Mouse (Mus musculus): ENCODE data around the gene Ap1ar.

The Ap1ar gene

DNA sequence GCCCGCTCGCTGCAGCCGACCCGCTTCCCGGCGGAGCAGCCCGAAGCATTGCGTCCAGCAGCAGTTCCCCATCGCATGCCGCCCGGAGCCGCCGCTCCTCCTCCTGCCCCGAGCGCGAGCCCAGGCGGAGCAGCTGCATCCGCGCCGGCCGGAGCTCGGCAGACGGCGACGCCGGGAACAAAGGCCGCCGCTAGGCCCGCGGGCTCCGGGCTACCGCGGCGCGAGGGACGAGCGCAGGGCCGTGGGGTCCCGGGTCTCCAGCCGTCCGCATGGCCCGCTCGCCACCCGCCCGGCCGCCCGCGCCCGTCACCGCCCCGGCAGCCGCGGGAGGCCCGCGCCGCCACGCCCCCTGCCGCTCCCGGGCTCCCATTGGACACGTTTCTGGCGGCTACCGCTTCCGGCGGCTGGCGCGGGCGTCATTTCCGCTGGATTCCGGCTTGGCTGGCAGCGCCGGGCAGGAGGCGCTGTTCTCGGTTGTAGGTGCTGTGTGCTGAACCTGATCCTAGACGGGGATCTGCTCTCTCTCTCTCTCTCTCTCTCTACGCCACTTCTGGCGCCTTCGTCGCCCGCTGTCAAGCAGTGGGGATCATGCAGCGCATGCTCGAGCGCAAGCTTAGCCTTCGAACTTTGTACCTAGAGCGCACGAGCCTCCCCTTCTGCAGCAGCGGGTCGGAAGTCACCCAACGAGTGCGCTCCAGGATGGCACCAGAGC, at the start of gene Ap1ar:
Gene Ap1ar (minus strand): TSS at position 370 of the 712 bp plus-strand sequence.
- DNase-seq = peak; percentile 95

DNA sequence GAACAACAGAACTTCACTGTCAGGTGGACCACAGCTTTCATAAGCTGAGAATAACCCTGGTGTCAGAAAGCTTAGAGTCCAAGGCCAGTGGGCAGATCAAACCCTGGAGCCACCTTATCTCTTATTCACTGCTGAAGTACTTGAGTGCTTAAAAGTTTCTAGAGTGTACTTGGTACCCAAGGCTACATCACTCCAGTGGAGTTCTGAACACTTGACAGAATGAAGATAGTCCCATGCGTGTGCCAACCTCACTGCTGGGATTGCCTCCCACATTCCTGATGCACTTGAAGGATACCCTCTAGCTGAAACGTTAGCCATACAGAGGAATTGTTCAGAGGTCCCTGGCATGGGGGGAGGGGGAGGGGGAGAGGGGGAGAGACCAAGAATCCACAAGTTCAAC, 44.4 kb upstream of the Ap1ar start:
- no peak for DNase-seq

DNA sequence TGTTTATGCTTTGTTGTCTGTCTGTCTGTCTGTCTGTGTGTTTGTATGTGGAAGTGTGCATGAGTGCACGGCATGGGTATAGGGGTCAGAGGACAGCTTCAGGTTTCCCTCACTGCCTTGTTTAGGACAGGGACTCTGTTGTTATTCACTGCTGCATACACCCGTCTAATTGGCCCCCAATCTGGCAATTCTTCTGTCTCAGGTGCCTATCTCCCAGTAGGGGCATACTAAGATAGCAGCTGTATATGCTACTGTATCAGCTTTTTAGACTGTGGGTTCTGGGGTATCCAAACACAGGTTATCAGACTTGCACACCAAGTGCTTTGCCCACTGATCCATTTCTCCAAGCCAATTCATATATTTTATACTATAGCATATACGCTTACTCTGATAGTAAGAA, 42.6 kb upstream of the Ap1ar start:
- no peak for DNase-seq

DNA sequence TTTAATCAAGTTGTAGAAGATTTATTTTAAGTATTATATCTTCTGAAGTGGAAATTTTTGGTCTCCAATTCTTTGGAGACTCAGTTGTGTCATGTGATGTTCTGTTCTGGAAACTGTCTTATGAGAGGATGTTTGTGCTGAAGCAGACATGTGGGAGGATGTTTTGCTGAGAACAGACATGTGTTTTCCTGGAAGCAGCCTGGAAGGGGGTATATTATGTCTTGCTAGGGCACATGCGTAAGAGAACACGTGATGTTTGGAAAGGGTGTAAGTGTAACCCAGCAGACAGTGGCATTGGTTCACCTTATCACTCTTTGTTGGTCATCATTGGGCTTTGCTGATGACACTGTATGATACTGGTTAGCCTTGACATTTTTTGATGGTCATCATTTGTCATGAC, 38.2 kb upstream of the Ap1ar start:
- DNase-seq = no peak

DNA sequence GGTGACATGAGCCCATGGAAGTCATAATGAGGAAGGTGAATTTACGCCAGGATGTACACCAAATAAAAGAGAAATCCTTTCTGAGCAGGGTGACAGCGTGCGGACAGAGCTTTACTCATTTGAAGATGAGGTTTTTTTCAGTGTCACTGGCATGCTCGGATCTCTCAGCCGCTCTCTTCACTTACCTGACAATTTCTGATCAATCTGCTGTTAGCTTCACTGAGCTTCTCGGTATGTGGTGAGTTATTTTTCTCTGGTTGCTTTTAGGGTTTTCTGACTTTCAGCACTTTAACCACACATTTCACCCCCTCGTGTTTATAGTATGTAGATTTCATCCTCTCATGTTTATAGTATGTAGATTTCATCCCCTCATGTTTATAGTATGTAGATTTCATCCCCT, 37.7 kb upstream of the Ap1ar start:
- DNase-seq = no peak

DNA sequence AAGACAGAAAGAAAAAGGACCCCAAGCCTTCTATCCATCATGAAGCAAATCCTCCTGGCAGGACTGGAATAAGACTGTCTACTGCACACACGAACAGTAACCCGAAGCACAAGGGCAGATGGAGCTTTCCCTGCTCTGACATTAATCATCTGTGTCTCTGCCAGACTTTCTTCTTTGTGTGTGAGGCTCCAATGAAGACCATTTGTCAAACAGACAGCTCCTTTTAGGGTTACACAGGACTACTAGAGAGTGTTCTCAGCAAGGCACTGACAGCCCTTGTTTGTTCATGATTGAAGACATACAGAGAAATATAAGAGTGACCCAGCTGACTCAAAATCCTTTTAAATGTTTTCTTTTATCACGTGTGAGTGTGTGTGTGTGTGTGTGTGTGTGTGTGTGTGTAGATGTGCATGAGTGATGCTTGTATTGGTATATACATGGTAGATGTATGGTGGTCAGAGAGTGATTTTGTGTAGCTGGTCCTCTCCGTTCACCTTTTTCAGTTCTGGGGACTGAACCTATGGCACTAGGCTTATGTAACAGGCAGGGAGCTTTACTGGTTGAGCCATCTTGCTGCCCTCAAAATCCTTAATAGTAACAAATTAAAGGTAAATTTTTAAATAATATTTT, 37.0 kb upstream of the Ap1ar start:
- no peak for DNase-seq

DNA sequence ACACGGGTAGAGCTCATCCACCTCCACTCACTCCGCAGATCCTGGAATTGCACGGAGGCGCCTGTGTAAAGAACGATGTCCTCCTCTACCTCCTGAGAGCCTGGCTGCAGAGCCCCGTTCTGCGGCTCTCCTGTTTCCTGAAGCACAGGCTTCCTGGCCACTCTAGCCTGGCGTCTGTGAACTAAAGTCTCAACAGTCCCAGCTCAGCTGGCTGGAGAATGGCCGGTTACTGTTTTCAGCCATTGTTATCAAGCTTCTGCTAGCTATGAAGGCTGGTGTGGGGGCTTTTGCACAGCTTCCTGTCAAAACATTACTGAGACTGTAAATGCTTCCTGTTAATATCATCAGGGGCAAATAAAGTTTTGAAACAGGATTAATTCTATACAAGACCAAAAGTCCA, 34.3 kb upstream of the Ap1ar start:
- DNase-seq = no peak

DNA sequence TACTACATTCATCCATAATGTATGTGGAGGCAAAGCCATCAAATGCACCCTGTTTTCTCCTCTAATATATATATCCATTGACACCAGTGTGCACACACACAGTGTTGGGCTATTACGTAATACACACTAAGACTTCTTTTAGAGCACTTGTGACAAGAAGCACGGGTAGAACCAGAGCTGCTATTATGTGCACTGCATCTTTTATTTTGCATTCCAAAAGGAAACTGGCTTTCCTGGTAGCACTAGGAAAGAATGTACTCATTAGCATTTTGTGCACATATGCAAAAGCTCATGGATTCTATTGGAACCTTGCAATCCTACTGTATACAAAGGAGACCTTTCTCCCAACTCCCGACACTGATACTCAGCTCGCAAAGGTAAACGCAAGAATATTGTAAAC, 31.6 kb upstream of the Ap1ar start:
- no peak for DNase-seq

DNA sequence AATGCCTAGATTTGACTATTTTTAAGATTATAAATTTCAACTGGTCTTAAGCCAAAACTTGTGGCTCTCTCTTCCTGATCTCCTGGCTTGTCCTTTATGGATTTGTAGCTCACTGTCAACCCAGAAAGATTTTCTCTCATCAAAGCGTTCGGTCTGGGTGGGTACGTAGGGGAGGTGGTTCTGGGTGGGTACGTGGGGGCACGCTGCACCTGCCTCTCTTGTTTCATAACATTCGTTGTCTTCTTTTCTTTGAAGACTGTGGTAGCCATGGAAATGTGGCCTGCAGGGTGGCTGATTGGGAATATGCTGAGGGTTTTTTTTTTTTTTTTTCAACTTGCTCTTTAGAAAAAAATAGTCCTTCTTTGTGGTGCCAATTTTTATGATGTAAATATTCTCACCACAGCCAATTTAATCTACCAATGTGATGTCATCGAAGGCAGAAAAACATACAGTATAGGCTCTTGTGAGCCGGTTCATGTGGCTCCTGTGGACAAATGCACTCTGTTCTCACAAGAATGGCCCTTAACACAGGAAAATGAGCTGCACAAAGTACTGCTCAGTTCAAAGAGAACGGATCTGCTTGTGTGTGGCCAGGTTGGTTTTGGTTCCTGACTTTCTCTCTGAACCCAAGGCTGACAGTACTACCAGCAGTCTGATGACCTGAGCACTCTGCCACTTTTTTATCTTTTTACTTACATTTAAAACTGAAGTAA, 30.9 kb upstream of the Ap1ar start:
- DNase-seq = no peak

DNA sequence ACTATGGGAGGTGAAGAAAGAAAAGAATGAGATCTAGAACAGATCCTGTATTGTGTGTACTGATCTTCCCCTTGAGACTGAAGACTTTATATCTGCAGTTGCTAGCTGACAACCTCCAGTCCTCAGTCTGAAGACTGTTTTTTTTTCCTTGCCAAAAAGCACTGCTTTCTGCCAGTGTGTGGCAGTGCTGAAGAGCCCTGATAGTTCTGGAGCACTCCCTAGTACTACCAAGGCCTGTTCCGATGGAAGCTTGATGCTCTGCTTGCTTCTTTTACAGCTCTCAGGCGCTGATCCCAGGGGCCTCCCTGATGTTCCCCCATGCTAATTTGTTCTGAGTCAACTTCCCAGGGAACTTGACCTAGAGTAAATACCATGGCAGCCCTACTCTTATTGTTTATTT, 26.9 kb upstream of the Ap1ar start:
- DNase-seq = no peak

DNA sequence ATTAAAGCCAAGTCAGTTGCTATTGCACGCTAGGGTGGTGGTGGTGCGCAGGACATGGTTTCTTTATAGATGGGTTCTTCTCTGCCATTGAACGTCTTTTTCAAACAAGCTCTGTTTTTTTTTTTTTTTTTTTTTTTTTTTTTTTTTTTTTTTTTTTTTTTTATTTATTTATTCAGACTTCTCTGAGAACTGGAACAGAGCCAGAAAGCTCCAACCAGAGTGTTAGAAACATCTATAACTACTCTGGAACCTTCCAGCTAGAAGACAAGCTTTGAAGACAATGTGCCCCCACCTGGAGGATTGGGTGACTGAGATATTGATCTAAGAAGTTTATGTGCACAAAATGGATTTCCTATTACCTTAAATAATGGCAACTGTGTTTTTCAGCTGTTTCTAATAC, 26.2 kb upstream of the Ap1ar start:
- DNase-seq = no peak

DNA sequence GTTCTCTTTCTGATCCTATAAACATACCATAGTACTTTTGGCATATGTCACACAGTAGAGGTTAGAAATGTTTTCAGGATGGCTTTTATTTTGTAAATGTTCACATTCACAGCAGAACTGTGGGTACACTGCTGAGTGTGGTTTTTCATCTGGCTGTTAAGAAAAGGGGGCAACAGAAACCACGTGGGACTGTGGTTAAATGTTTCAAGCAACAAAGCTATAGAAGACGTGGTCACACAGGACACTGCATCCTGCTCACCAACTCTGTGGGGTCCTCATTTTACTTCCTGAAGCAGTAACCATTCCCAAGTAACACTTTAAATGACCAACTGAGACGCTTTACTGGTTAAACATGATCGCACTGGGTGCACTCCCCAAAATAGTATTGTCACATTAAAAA, 25.2 kb upstream of the Ap1ar start:
- DNase-seq = no peak

DNA sequence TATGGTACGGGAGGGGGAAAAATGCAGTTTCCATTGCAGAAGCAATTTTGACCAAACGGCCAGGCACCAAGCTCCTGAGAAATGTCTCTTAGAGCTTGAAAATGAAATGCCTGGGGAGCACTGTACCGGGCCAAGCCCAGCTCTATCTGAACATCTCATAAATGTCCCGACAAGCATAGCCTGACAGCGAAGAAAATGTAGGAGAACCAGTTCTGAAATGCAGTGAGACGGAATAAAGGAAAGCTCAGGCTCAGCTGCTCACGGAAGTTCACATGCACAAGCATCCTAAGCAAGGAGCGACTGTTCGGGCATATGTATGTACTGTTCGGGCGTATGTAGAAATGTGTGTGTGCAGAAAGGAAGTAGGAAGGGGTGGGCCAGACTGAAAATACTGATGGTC, 24.0 kb upstream of the Ap1ar start:
- no peak for DNase-seq

DNA sequence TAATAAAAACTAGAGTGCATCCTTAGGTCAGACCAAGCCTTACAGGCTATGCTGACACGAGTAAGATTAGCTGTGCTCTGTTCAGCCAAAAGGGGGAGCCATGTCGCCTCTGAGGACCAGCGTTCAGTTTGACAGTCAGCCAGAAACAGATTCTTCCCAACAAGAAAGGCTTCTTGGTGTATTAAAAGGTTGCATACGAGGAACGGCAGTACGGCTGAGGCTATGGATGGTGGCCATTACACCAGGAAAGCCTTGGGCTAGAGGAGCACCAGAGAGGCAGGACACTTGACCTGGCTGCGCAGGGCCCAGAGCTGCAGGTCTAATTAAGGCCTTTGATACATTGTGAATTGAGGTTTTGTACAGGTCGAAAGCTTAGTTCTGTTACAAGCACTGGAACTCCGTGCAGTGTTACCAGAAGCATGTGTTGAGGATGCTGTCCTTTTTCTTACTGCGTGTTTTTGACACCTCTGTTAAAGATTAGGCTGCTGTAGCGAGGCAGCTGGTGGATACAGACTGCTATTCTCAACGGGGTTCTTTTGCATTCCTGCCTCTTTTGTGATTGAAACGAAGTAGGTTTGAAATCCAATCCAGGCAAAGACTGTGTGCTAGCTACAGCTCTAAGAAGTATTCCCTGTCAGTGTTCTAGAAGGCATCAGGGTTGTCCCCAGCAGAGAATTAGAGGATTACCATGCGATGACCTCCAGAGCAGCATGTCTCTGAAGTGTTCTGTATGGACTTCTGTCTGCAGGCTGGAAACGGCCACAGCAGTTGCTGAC, 16.3 kb upstream of the Ap1ar start:
- peak; percentile 59 for DNase-seq

DNA sequence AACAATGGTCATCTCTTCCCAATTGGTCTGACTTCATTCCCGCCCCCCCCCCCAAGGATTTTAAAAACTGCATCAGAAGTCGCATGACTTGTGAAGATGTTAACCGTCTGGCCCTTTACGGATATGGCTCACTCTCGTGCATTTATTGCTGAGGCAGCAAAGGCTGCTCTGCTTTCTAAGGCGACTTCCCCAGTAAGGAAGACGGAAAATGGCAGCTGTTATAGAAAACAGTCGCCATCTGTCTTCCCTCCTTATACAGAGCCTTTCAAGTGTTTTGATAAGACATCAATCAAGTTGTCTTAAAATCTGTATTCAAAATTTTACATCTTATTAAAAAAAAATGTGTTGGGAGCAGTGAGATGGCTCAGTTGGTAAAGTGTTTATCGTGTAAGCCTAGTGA, 15.4 kb upstream of the Ap1ar start:
- DNase-seq = no peak

DNA sequence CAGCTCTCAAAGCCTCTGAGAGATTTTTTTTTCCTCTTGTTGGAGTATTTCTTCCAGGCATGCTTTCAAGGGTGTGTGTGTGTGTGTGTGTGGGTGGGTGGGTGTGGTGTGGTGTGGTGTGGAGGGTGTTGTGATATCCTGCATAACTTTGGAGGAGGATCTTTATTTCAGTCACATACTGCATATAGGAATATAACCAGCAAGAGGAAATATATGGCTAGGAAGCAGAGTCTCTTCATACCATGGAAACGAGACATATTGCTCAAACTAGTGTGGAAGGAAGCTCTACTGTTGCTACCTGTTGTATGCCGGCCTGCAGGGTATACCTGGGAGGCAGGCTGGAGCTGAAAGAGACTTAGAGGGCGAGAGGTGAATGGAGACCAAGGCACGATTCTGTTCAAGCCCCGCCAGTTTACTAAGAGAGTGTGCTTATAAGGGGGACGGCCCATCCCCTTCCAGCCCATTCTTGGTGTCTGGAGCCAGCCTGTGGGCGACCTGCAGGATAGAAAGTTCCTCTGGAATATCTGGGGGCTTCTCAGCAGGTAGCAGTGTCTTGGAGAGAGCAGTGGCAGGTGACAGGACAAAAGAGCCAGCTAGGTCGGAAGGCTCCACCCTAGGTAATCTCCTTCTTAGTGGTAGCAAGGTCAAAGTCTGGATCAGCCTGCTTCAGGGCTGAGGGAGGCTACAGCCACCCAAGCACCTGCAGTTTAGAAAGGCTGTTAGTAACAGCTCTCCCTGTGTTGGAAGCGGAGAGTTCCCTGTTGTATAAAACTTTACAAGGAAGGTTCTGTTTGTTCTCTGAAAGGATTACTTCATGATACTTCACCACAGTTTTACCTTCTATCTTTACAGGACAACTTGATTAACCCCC, 13.7 kb upstream of the Ap1ar start:
- no peak for DNase-seq

DNA sequence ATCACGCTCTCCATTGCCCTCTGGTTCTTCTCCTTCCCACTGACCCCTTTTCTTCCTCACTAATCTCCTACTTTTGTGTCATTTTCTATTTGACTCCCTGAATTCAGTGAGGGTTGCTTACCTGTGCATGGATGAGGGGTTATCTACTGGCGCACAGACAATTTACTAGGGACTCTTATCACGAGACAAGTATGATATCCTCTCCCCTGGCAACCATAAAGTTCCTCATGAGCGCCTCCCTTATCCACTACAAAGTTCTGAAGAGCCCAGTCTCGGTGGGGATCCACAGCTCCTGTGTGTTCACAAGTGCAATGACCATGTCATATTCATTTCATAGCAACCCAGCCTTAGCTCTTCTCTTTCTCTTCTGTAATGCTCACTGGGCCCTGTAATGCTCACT, 12.6 kb upstream of the Ap1ar start:
- DNase-seq = no peak

DNA sequence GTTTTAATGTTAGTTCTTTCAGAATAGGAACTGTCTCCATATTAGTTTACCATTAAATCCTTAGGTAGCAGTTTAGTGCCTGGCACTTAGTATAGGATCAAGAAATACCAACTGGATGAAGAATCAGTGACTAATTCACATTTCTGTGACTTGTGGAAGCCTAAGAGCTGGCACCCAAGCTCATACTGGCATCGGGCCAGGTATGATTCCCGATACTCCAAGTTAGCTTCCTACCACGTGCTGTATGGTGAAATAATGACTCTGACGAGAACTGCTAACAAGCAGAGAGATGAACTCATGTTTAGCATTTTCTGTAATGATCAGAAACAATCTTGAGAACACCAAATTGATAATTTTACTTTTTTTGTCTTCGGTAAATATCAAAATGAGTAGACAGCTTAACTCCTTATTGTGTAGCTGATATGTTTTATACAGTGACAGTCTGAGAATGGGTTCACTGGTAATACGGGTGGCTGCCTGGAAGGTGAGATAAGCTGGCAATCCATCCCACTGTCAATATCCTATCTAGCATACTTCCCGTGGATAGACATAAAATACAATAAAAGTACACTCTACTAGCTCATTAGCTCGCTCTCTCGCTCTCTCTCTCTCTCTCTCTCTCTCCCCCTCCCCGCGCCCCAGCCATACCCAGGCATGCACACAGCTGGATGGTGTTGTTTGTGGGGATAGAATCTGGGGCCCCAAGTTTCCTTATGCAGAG, 10.9 kb upstream of the Ap1ar start:
- no peak for DNase-seq

DNA sequence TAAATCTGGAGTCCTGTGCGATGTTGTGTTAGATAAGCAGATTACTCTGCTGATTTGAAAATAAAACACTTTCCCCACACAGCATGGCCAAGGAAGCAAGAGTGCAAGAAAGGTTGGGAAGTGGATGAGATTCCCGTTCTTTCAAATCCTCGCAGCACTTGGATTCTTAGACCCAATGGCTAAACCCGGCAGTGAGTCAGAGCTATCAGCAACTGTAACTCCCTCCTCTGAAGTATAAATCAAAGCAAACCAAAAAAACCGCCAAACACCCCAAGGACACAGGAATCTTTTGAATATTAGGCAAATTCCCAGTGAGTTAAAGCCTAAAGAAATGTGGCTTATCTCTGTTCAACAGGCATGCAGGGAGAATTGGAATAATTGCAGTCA, 6.6 kb upstream of the Ap1ar start:
- no peak for DNase-seq

DNA sequence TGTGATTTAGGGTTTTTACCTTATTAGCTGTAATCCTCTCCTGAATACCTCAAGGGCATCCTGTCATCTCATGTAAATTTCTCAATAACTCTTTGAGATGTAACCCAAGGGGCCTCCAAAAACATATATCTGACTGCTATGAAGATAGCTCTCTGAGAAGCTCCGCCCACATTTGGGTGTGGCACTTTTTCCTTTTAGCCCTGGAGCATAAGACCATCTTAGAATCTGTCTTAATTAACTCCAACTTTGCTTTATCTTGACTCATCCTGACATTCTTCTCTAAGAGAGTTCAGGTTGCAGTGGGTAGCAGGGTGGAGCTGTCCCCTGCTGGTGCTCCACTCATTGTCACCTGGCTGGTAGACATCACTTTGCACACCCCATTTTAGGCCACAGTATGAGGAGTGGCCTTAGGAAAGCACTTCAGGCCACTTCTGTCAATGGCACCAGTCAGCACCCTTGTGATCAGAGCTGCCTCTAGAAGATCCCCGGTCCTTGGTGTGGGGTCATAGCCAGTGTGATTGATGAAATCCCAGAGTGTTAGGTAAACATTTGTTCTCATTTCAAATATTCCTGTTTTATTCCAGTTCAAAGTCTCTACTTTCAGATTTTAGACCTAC, 6.1 kb upstream of the Ap1ar start:
- no peak for DNase-seq

DNA sequence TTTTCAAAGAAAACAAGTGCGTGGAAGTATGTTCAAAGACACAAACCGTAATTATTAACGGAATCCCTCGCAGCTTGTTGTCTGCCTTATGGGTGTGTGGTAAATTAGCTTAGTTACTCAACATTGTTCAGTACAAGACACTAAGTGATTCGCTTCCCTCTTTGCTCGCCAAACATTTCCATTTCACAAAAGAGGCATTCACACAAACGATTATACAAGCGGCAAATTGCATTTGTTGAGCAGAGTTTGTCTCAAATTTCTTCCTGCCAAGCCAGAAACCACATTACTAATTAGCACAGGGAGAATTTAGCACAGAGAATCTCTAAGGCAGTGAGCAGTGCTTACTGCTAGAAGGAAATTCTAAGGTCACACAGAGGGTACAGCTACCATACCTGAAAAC, 4.6 kb upstream of the Ap1ar start:
- DNase-seq = no peak

Data from cerebellum, adult 9-11 months (tissue).